8 mouse cellular contexts compared by ENCODE assay signal in genomic region chr2:3474361-3474805, GRCm38 (mm10). TPM values are rescaled to one million over a fixed set of nuclear protein-coding genes. Genes with fewer than 3 reads are reported as not detected.
DNase-seq lines count a peak whose midpoint lies in the region; ATAC-seq and TF ChIP-seq lines count a peak whose summit lies in the region.

No protein-coding gene starts in this region.

- whole genome bisulfite sequencing in forebrain, postnatal 0 days, result under 1% methylated on average over 46 of the region's 46 CpGs
- WGBS in lung, postnatal 0 days, result 1% methylated on average over 45 of the region's 46 CpGs

- no peak for TF ChIP-seq CTCF in forebrain, postnatal 0 days (IDR thresholded peaks at IDR 0.05; ENCODE audit: low read depth)
- TF ChIP-seq CTCF in lung, postnatal 0 days (IDR thresholded peaks at IDR 0.05), result no peak

- peak overlapping the region; percentile 53 for H3K4me2 ChIP-seq in forebrain, postnatal 0 days (ENCODE audit: low read depth)
- peak overlapping the region; percentile 99 for H3K4me2 ChIP-seq in lung, postnatal 0 days (replicated peaks; ENCODE audit: low read depth, low read length)

- H3K27ac ChIP-seq in forebrain, postnatal 0 days (ENCODE audit: low read depth, low read length), result peak overlapping the region; percentile 84
- H3K27ac ChIP-seq in lung, postnatal 0 days (ENCODE audit: low read length), result peak overlapping the region; percentile 81

- peaks cover 5% of the 10 kb centered on the region; the same call in 1 of the 2 replicates for H3K4me1 ChIP-seq in forebrain, postnatal 0 days (ENCODE audit: insufficient read depth)
- peaks cover 6% of the 10 kb centered on the region; the same call in 1 of the 2 replicates for H3K4me1 ChIP-seq in lung, postnatal 0 days (ENCODE audit: insufficient read depth, low read depth, low read length)

- H3K27me3 ChIP-seq in forebrain, postnatal 0 days (ENCODE audit: insufficient read depth, low read length), result no peaks in the 10 kb centered on the region
- H3K27me3 ChIP-seq in lung, postnatal 0 days (replicated peaks; ENCODE audit: insufficient read depth, low read length), result no peaks in the 10 kb centered on the region

- ATAC-seq in forebrain, postnatal 0 days, result peak; percentile 84
- peak; percentile 53 for ATAC-seq in lung, postnatal 0 days

- no peaks in the 10 kb centered on the region for H3K9me3 ChIP-seq in forebrain, postnatal 0 days (ENCODE audit: low read length)
- no peaks in the 10 kb centered on the region for H3K9me3 ChIP-seq in lung, postnatal 0 days (ENCODE audit: low read length)

- peak; percentile 43 for DNase-seq in MN1 (ENCODE audit: low spot score)
- DNase-seq in cerebellum, adult 18-20 months, result peak; percentile 63 to 74
- peak; percentile 82 for DNase-seq in forebrain, postnatal 0 days
- peak; percentile 66 for DNase-seq in heart, postnatal 4 days
- peak; percentile 42 for DNase-seq in layer of hippocampus, adult 9-11 months
- peak; percentile 40 for DNase-seq in lung, postnatal 0 days (ENCODE audit: low spot score)
- peak; percentile 71 for DNase-seq in retina, postnatal 1 day
- peak; percentile 75 for DNase-seq in thymus, postnatal 4 days

- H3K4me3 ChIP-seq in forebrain, postnatal 0 days (ENCODE audit: low read depth, low read length), result peak overlapping the region; percentile 94
- peak overlapping the region; percentile 88 for H3K4me3 ChIP-seq in lung, postnatal 0 days (ENCODE audit: low read depth, low read length)

- H3K36me3 ChIP-seq in forebrain, postnatal 0 days (ENCODE audit: insufficient read depth), result no peaks in the 10 kb centered on the region
- no peaks in the 10 kb centered on the region for H3K36me3 ChIP-seq in lung, postnatal 0 days (ENCODE audit: insufficient read depth, low read length)

- H3K9ac ChIP-seq in forebrain, postnatal 0 days, result peak overlapping the region; percentile 56
- peak overlapping the region; percentile 44 for H3K9ac ChIP-seq in lung, postnatal 0 days (replicated peaks; ENCODE audit: low read depth)

- TF ChIP-seq EP300 in lung, postnatal 0 days (IDR thresholded peaks at IDR 0.05), result no peak

RNA-seq across cellular contexts. Expression of gene Suv39h2, which starts 0.4 kb away (rescaled TPM):
- total RNA-seq in forebrain, postnatal 0 days (2014; rRNA removed), result 6.8 and 12.1 TPM in 2 replicates
- 7.6 and 8.8 TPM in 2 replicates for polyA plus RNA-seq in forebrain, postnatal 0 days (2015; fragmentation: Nextera tagmentation; extraction: Ambion mirVana)
- total RNA-seq in heart, postnatal 4 days (2021), result 1 to 10 TPM; 3.1 to 3.6 TPM
- 1.3 and 1.6 TPM in 2 replicates for polyA plus RNA-seq in lung, postnatal 0 days (2015; fragmentation: Nextera tagmentation; extraction: Ambion mirVana)

RNA-seq across cellular contexts. Expression of gene Gm45902, which starts 38.2 kb away (rescaled TPM):
- total RNA-seq in forebrain, postnatal 0 days (2014; rRNA removed), result 8.1 and 10.8 TPM in 2 replicates
- polyA plus RNA-seq in forebrain, postnatal 0 days (2015; fragmentation: Nextera tagmentation; extraction: Ambion mirVana), result 4.8 and 5.3 TPM in 2 replicates
- total RNA-seq in heart, postnatal 4 days (2021), result 1 to 10 TPM; 3.6 to 4.2 TPM
- 0.94 and 1.0 TPM in 2 replicates for polyA plus RNA-seq in lung, postnatal 0 days (2015; fragmentation: Nextera tagmentation; extraction: Ambion mirVana)

RNA-seq across cellular contexts. Expression of gene Hspa14, which starts 38.2 kb away (rescaled TPM):
- 63.1 and 67.0 TPM in 2 replicates for total RNA-seq in forebrain, postnatal 0 days (2014; rRNA removed)
- polyA plus RNA-seq in forebrain, postnatal 0 days (2015; fragmentation: Nextera tagmentation; extraction: Ambion mirVana), result 49.1 and 50.9 TPM in 2 replicates
- total RNA-seq in heart, postnatal 4 days (2021), result 10 to 100 TPM; 49.4 to 50.4 TPM
- 46.8 and 46.9 TPM in 2 replicates for polyA plus RNA-seq in lung, postnatal 0 days (2015; fragmentation: Nextera tagmentation; extraction: Ambion mirVana)

RNA-seq across cellular contexts. Expression of gene Cdnf, which starts 38.4 kb away (rescaled TPM):
- 0.71 and 0.92 TPM in 2 replicates for total RNA-seq in forebrain, postnatal 0 days (2014; rRNA removed)
- 0.16 and 0.35 TPM in 2 replicates for polyA plus RNA-seq in forebrain, postnatal 0 days (2015; fragmentation: Nextera tagmentation; extraction: Ambion mirVana)
- 1 to 10 TPM; 2.0 to 3.4 TPM for total RNA-seq in heart, postnatal 4 days (2021)
- polyA plus RNA-seq in lung, postnatal 0 days (2015; fragmentation: Nextera tagmentation; extraction: Ambion mirVana), result 0.42 and 0.49 TPM in 2 replicates

RNA-seq across cellular contexts. Expression of gene Dclre1c, which starts 50.5 kb away (rescaled TPM):
- total RNA-seq in forebrain, postnatal 0 days (2014; rRNA removed), result 8.6 and 9.5 TPM in 2 replicates
- 4.1 and 6.8 TPM in 2 replicates for polyA plus RNA-seq in forebrain, postnatal 0 days (2015; fragmentation: Nextera tagmentation; extraction: Ambion mirVana)
- 1 to 10 TPM; 3.4 to 3.5 TPM for total RNA-seq in heart, postnatal 4 days (2021)
- polyA plus RNA-seq in lung, postnatal 0 days (2015; fragmentation: Nextera tagmentation; extraction: Ambion mirVana), result 3.0 and 4.0 TPM in 2 replicates

Comparison
In these comparisons a context has a peak if more than half of its experiments do, and no peak if none do; other contexts are left out.
1. Peak in every context shown above with its lines: DNase-seq, ATAC-seq, H3K4me3 ChIP-seq and H3K27ac ChIP-seq.